Mouse (Mus musculus) skeletal muscle tissue, adult 2 months (tissue): ENCODE data around the gene Art4.
"Not testable (repeated sequence)": the region's sequence is repeated elsewhere in the genome, so short reads cannot be mapped to it uniquely, and the experiment has no call there.

Experiments
- DNase-seq: peaks from one replicate; pipeline ENCODE4 v3.0.0-alpha.2; 2012; ENCODE audit warnings: low read depth, low spot score

Gene Art4

GRCm38 (mm10) chr6:136857186-136857872 is at the start of gene Art4:
Art4 (minus strand) TSS chr6:136857733.
- DNase-seq = no peak

GRCm38 (mm10) chr6:136906937-136907293 is 49.4 kb upstream of the Art4 start:
- DNase-seq = peak; percentile 62

- no peak for DNase-seq
Observed at GRCm38 (mm10) chr6:136906283-136906936, 48.9 kb upstream of the Art4 start.

GRCm38 (mm10) chr6:136903885-136904470 is 46.4 kb upstream of the Art4 start:
- DNase-seq = no peak

- DNase-seq = no peak
Observed at GRCm38 (mm10) chr6:136902527-136902926, 45.0 kb upstream of the Art4 start.

- no peak for DNase-seq
Observed at GRCm38 (mm10) chr6:136901010-136901409, 43.5 kb upstream of the Art4 start.

DNA sequence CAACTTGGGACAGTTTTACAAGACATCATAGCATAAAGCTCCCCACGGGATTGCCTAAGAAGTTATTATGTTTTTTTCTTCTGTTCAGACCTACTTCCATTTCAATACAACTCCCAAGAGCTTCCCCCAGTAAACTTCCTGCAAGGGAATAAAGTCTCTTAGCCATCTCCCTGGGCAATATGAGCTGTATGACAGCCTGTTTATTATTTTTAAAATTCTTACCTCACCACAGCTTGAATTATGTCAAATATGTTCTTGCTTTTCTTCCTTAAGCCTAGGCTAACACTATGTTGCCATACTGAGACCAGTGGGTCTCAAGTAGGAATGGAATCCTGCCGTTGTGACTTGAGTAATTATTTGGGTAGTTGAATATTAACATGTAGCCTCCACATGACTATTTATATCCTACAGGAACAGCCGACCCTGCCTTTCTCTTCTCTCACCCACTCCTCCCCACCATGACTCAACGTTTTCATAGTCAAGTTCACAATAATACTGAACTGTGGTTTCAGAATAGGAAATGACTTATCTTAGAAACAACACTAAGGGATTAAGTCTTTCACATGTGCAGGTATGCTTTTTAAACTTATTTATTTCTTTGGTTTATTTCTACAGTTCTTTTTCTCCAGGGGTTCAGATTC is 43.0 kb upstream of the Art4 start:
- no peak for DNase-seq

GRCm38 (mm10) chr6:136898954-136899353 is 41.4 kb upstream of the Art4 start:
- no peak for DNase-seq

- DNase-seq = peak; percentile 39
Observed at GRCm38 (mm10) chr6:136898222-136898621, 40.7 kb upstream of the Art4 start.

DNA sequence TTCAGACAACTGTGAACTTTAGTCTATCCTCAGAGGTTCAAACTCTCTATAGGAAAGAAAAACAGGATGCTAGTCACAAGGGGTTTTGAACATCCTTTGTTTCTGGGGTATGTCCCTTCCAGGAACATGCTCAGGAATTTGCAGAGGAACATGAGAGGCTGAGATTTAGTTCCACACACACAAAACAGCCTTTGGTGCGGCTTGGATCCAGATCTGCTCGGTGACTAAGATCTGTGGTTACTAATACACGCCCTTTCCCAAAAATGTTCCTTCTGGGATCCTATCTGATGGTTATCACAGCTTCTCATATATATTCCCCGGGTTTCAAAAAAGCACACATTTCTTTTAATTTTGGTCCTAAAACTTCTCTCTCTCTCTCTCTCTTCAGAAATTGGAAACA is 40.3 kb upstream of the Art4 start:
- DNase-seq = peak; percentile 48

DNA sequence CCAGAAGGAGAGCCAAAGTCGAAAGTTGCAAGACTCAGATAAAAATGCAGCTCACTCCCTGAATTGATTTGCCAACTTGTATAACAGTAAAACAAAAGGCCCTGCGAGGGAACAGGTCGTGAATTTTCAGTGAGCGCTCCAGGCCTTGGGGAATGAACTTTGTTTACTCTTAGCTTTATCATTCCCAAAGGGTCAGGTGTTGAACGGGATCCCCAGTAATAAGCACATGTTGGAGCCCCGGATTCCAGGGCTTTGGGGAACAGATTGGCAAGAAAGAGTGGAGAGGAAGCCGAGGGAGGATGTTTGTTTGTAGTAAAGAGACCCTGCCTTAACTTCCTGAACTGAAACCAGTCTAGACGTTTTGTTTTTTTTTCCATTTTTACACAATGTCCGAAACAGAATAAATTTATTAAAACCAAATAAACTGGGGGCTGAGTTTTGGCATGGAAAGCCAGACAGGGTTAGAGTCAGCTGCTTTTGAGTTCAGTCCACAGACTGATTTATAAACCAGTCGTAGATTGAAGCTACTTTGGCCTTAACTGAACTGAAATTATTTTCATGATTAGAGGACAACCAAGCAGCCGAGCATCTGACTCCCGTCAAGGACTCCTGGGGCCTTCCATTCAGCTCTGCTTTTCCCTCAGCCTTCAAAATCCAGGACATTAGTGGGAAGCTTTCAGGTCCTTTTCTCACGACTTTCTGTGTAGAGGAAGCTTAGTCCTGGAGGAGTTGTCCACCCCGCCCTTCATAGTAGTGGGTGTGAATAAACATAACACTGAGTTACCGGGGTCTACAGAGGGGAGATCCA is 37.2 kb upstream of the Art4 start:
- peak; percentile 62 for DNase-seq

GRCm38 (mm10) chr6:136892002-136892401 is 34.5 kb upstream of the Art4 start:
- DNase-seq = no peak

- DNase-seq = no peak
Observed at GRCm38 (mm10) chr6:136889554-136889953, 32.0 kb upstream of the Art4 start.

DNA sequence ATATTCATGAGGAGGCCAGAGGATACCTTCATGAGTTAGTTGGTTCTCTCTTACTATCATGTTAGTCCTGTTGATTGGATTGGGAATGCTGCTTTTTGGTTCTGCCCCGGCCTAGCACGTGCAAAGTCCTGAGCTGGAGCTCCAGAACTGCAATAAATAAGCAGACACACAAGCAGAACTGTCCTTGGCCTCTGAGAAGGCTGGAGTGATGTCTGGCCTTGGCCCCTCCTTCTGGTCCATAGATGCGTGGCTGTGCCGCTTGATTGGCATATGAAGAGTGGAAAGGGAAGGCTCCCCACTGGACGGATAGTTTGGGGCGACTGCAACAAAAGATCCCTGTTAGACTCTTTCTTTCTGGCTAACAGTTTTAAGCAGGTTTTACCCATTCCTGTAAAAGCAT is 31.5 kb upstream of the Art4 start:
- no peak for DNase-seq

DNA sequence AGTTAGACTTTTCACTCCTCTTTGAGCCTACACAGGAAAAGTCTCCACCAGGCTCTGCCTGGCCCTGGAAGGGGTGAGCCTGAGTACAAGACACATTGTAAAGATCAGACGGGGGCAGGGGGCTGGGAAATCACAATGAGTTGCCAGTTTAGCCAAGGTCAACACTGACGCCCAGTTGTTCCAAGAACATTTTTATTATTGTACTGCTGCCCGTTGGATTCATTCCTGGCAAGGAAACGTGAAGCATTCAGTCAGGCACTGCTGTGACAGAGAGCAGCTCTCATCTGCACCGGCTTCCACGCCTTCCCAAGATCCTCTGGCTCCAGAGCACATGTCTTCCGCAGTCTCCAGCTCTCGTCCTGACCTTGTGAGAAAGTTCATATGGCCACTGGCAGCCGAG is 30.3 kb upstream of the Art4 start:
- peak; percentile 79 for DNase-seq

GRCm38 (mm10) chr6:136884766-136885165 is 27.2 kb upstream of the Art4 start:
- DNase-seq = not testable (repeated sequence)

- DNase-seq = no peak
Observed at GRCm38 (mm10) chr6:136883961-136884360, 26.4 kb upstream of the Art4 start.

DNA sequence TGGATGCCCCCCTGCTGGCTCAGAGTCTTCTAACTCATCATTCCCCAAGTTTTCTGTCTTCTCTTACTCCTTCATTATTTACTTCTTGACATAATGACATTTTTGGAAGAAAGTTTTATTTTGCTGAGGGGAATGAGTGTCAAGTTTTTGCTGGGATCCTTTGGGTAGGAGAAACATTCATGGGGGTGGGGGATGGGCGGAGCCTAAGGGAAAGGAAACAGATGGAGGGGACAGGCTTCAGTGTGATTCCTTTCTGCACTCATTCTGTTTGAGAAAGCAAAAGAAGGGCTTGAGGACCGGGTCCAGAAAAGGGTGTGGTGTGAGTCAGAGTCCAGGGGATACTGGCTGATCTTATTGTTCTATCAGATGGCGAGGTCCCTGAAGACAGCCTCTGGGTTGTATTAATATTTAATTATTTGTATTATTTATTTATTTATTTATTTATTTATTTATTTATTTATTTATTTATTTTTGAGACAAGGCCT is 25.9 kb upstream of the Art4 start:
- peak; percentile 35 for DNase-seq

- DNase-seq = no peak
Observed at GRCm38 (mm10) chr6:136881678-136882077, 24.1 kb upstream of the Art4 start.

DNA sequence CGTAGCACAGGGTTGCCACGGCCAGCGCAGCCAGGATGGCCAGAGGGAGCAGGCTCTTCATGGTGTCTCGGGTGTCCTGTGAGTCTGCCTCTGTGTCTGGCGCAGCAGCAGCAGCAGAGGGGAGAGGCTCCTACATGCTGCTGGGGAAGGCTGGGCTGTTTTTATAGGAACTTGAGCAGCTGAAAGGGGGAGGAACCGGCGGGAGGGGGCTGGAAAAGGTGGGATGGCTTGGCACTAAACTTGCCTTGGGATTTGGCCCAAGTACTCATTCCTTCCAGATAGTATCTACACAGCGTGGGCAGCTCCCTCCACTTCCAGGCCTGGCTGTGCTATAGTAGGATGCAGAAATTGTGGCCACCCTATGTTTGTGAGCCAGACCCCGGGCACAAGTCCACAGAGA is 18.1 kb upstream of the Art4 start, which contains the start of gene Mgp:
Mgp (minus strand) TSS at position 154 of the 400 bp plus-strand sequence.
- DNase-seq = peak; percentile 56

- no peak for DNase-seq
Observed at GRCm38 (mm10) chr6:136874599-136874998, 17.1 kb upstream of the Art4 start.
